Comparison of ENCODE assay signal across 12 mouse cellular contexts in genomic region chr17:7527681-7528080, GRCm38 (mm10).
A peak's percentile ranks its signal among the peaks of the same experiment; 100 is the strongest.
DNase-seq lines count a peak whose midpoint lies in the region.
"Had no signal": no experiment of that assay in that cellular context is flagged by ENCODE, and none has a peak within 500 bp of the region (broad histone marks: within the 10 kb centered on the region; RNA-seq: fewer than 3 reads in every experiment).

No protein-coding gene starts in this region.

- DNase-seq in heart, postnatal 10 days: peak; percentile 53 to 56
- DNase-seq in heart, adult 9 months (ENCODE audit: low spot score in 2 of 2): no peak
- DNase-seq in left cerebral cortex, postnatal 4 days: peak; percentile 3
- no peak for DNase-seq in left cerebral cortex, postnatal 25 days (ENCODE audit: low spot score in 2 of 2)
- DNase-seq in urinary bladder, postnatal 14 days (ENCODE audit: low spot score): peak; percentile 32
- DNase-seq in urinary bladder, postnatal 10 days (ENCODE audit: low spot score): no peak
- no peak for DNase-seq in thymus, postnatal 10 days (ENCODE audit: low spot score in 2 of 2)
- DNase-seq: adrenal gland, postnatal 14 days; cerebellum, adult 2 months; kidney, postnatal 25 days; right cerebral cortex, adult 18-20 months; thymus, postnatal 14 days had no signal

- intact Hi-C loops in heart, postnatal 10 days (cut with DNase I): no loop called here
- intact Hi-C loops in left cerebral cortex, postnatal 4 days (cut with DNase I): no loop called here
- intact Hi-C loops in left cerebral cortex, postnatal 25 days (cut with DNase I): no loop called here

Comparison
In these comparisons a context has a peak if more than half of its experiments do, and no peak if none do; other contexts are left out.
1. DNase-seq: peak in heart, postnatal 10 days (2 of 2), left cerebral cortex, postnatal 4 days (single experiment) and urinary bladder, postnatal 14 days (single experiment); none in heart, adult 9 months (0 of 2), left cerebral cortex, postnatal 25 days (0 of 2), urinary bladder, postnatal 10 days (single experiment) and thymus, postnatal 10 days (0 of 2).